Mouse (Mus musculus) c-Kit-negative CD71-positive TER-119-positive erythroid progenitor cells, embryonic 14.5 days (primary cell): ENCODE data around the gene Wsb2.
A peak's percentile ranks its signal among the peaks of the same experiment; 100 is the strongest.
"Not testable (repeated sequence)": the region's sequence is repeated elsewhere in the genome, so short reads cannot be mapped to it uniquely, and the experiment has no call there.

Experiments
- DNase-seq: peaks from one replicate; pipeline ENCODE4 v3.0.0-alpha.2; 2013; ENCODE audit warnings: low read depth, low spot score

The Wsb2 gene

DNA sequence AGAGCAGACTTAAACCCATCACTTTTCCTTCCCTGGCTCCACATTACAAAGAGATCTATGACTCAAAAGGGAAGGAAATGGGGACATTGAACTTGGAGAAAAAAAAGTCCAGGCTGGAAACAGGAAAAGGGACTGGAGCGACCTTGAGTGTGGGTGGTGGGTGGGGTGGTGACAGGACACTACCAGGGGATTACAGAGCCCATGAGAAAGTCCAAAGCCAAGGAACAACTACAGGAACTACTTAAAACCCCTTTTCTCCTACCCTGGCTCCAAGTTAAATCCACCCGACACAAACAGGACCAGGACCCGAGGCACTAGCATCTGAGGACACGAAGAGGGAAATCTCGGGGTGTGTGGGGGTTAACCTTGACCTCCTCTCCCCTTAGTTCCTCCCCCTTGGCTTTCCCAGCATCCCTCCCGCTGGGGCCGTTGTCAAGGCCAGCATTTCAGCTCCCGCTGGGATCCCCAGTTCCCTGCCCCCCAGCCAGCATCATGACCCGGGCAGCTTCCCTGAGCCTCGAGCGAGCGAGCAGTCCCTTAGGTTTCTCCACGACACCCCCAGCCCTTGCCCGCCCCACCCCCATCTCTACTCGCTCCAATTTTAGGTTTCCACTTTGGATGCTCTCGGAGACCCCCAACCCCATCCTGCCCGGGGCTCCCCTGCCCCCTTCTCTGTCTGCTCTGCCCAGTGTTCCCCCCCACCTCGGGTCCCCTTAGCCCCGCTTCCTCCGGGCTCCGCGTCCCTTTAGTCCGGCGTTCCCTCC is 557 bp upstream of the Wsb2 start:
- DNase-seq, result no peak

DNA sequence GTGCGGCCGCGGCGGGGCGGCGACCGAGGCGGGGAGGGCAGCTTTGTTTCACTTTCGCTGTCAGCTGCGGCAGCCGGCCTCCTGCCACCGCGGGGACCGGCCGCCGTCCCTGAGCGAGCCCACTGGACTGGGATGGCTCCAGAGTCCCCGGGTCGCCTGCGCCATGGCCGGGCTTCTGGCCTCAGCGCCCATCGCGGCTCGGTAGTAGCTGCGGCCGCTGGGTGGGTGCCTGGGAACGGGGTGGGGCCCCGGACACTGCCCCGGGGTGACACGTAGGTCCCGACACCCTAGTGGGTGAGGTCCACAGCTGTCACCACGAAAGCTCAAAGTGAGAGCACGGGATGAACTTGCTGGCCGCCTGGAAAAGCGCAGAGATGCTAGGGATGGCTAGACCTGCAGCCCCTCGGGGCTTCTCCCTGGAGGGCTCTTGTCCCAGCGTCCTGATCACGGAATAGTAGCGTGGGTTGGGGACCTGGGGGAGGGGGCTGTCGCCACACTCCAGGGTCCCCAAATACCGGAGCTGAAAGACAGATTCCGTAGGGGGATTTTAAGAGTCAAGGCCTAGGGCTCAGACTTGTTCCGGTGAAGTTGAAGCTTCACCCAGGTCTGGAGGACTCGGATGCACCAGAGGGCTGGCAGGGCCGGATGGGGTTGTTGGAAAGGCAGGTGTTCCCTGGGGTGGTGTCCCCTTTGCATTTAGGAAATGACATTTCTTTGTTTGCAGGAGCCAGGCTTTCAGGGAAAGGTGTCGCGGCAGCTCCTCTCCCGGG is 559 bp downstream of the Wsb2 start:
- peak; percentile 4 for DNase-seq

DNA sequence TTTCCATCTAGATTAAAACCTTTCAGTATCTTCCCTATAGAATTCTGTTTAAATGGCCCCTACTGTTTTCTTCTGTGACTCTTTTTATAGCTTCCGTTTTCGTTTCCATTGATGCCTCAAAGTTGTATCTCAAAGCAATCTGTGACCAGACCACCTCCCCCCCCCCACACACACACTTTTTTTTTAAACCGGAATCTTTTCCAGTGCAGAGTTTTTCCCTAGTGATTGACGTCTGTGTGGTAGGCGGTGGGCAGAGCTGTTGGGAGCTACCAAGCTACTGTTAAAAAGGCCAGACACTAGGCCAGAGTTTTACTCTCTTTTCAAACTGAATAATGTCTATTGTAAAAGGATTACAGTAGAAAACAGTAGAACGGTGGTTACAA is 1.1 kb downstream of the Wsb2 start:
- DNase-seq, result no peak

DNA sequence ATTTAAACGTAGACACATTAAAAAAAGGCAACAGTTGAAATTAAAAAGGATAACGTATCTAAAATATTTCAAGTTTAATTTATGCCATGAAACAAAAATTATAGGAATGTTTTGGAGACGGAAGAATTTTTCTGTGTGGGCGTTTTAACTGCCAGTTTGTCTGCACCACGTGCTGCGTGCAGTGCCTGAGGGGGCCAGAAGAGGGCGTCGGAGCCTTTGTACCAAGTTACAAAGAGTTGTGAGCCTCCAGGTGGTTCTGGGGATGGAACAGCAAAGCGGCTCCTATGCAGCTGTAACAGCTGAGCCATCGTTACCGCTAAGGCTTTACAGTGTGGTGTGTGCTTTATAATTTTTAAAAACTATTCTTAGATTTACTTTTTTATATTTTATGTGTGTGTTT is 1.6 kb downstream of the Wsb2 start:
- peak; percentile 17 for DNase-seq

DNA sequence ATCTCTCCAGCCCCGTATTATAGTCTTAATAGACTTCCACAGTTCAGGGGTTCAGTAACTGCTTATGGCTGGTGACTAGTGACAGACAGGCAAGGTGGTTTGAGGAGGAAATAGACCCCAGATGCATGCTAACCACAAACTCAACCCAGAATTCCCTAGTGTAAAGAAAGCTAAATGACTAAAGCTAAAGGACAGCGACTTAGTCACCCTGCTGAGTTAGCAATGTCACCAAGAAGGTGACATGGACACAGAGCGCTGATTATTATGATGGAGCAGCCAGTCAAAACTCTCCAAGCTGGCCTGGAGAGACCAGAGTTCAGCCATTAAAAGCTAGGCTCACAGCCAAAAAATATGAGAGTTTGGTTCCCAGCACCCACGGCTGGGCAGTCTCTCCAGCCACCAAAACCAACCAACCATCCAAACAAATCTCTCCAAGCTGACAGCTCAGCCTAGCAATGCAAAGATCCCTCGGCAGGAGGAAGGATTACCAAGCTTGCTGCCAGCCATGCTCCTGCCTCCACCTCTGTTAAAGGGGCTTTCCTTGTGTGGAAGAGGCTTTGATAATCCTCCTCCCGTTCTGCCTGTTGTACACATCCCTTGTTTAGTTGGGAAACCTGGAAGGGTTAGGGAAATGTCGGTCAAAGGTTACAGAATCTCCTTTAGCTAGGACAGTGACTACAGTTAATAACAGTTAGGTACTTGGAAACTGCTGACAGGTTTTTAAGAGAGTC is 2.6 kb downstream of the Wsb2 start:
- DNase-seq, result no peak

DNA sequence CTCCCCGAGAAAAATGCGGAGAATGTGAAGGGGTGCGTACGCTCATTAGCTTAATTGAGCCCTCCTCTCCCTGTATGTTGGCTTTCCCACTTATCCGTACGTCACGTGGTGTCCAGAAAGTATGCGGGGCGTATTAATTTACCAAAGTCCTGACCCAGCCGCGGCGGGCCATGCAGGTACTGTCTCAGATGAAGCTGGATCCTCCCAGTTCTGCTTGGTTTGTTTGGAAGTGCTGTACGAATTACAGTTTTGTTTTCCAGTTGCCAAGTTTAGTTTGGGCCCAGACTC is 3.1 kb downstream of the Wsb2 start:
- DNase-seq, result no peak

DNA sequence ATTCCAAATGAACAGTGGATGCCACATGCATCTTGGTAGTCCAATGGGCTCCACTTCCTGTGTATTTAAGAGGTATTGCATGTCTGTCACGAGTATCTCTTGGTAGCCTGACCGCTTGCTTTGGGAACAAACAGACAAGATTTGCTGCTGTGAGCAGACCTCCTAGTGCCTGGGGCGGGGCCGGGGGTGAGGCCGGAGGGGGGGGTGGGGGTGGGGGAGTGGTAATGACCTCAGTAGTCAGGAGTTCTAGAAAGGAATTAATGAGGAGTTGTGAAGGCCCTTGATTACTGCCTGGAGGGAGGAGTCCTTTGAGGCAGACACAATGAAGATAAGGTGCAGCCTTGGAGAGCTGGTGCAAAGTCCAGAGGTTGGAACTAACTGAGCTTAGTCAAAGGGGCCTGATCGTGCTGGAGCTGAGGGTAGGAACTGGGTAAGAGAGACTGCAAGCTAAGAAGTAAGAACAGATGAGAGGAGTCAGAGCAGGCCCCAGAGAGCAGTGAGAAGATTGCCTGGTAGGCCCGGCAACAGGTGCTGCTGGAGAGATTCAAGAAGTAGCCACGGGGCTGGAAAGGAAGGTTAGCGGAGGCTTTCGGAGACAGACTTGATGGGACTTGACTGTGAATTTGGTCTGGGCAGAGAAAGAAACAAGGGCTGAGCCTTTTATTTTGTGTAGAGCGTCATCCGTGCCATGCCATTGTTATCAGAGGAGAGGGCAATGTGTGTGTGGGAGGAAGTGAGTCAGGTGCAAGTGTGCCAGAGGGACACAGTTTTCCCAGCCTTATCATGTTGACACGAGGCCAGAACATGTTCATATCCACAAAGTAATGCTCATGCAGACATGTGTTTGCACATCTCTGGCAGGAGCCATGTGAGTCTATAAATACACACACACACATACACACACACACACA is 3.8 kb downstream of the Wsb2 start:
- DNase-seq, result no peak

DNA sequence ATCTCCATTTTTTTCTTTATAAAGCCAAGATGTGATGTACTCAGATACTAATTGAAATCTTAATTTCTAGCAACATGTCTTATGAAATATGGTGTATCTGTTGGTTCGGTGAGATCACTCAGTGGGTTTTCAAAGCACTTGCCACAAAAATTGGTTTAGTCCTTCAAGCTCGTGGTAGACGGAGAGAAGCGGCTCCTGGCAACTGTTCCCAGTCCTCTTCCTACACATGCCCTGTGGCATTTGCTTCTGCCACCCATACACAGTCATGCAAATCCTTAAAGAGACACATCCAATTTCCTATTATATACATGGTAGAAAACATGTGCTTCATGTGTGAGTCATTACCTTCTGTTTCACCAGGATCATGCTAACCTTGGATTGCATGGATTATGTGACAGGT is 4.5 kb downstream of the Wsb2 start:
- DNase-seq, result no peak

DNA sequence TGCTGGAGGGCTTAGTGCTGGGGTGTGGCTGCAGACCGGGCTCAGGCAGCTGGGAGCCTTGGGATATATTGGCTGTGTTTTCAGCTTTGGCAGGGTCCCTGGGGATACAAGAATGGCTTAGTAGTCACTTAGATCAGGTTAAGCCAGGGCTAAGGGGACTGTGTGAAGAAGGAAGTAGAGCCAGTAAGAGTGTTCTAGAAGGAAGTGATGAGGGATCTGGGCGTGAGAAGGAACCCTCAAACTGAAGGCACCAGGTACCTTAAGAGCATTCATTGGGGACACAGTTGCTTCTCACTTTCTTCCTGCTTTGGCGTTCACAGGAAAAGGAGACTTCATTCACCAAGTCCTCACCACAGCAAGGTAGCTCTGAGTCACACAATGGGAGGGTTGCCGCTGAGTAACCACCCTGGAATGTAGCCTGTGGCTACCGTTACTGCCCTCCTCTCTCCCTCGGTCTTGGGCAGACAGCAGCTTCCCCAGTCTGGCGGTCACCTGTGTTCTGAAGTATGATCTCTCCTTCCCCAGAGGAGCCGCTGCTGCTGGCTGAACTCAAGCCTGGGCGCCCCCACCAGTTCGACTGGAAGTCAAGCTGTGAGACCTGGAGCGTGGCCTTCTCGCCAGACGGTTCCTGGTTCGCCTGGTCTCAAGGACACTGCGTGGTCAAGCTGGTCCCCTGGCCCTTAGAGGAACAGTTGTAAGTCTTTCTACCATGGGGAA is 6.1 kb downstream of the Wsb2 start:
- DNase-seq, result no peak

DNA sequence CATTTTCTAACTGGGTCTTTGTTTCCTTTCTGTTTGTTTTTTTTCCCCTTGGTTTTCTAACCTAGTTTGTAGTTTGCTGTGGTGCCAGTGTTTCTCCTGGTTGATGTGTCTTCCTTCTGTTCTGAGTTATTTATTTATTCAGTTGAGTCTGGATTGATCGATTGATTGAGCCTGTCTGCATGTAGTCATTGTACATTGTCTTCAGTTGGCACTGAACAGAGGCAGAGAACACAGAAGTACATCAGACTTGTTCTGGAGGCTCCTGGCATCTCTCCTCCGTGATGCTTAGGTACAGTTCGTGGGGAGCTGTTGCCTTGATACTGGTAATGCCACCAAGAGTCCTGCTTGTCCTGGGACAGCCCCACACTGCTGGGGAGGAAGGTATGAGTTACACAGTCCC is 7.7 kb downstream of the Wsb2 start:
- no peak for DNase-seq

DNA sequence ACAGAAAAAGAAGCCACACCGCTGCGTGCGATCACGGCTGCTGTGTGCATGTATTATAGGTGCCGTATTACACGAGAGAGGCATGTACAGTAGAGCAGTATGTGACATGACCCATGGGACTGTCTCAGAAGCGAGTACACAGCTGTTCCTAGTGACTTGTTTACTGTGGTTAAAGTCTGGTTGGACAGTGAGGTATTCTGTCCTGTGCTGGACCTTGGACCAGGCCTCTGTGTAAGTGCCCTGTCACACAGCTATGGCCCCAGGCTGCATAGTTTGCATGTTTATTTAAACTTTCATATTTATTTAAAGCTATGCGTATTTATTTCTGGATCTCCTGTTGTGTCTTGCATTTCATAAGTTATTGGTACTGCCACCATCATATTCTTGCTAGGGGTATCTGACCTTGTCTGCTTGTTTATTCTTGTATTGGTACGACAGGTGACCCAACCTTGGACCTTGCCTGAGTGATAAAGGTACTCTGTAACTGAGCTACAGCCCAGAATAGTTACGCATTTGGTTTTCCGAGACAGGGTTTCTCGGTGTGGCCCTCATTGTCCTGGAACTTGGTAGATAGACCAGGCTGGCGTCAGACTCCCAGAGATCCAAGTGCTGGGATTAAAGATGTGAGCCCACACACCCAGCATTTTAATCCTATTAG is 8.9 kb downstream of the Wsb2 start:
- DNase-seq, result no peak

DNA sequence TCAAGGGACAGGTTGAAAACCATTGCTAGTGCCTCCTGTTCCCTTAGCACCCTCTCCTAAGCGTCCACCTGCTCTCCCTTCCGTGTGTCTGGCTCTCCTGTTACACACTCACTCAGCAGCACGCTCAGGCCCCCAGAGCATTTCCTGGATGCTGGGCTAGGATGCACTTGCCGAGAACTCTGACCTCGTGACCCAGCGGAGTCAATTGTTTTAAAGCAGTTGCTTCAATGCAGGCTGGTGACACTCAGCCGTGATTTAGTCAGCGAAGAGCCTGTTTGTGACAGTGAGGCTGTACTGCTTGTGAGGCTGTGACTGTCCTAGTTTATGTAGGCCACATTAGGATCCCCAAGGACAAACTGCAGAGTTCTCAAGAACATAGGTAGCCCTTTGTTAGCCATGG is 10.1 kb downstream of the Wsb2 start:
- DNase-seq, result no peak

DNA sequence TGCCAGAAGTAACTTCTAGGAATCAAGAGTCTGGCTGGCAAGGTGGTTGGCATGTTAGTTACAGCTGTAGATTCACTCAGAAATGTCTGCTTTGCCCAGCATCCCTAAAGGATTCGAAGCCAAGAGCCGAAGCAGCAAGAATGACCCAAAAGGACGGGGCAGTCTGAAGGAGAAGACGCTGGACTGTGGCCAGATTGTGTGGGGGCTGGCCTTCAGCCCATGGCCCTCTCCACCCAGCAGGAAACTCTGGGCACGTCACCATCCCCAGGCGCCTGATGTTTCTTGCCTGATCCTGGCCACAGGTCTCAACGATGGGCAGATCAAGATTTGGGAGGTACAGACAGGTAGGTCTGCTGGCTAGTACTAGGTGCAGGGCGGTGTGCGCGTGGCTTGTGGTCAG is 13.5 kb downstream of the Wsb2 start:
- no peak for DNase-seq

DNA sequence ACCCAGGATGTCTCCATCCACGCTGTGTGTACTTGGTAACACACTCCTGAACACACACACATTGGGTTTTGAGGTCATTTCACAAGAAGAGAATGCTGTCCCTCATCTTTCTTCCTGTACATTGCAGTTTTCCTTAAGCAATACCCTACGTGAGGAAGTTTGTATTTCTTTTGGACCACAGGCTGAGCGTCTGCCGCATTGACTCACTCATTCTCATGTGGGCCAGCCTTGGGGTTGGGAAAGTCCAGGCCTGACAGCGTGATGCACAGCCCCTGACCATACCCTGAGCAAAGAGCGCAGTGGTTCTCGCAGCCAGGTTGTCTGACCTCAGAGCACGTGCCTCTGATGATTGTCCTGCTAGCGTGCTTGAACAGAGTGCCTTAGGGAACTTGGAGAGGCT is 16.3 kb downstream of the Wsb2 start:
- no peak for DNase-seq

DNA sequence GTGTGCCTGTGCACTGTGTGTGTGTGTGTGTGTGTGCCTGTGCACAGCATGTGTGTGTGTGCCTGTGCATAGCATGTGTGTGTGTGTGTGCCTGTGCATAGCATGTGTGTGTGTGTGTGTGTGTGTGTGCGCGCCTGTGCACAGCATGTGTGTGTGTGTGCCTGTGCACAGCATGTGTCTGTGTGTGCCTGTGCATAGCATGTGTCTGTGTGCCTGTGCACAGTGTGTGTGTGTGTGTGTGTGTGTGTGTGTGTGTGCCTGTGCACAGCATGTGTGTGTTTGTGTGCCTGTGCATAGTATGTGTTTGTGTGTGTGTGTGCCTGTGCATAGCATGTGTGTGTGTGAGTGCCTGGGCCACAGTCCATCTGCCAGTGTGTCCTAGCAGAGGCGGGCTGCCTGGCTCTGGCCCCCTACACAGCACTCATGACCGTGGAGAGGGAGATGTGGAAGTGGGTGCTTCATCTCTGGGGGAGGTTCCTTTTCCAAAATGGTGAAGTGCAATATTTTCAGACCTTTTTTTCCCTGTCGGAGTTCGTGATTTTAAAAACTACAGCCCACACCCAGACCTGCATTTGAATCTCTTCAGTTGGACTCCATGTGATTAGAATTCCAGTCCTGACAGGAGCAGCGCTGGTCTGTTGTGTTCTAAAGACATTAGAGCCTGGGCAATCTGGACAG is 17.4 kb downstream of the Wsb2 start:
- no peak for DNase-seq

DNA sequence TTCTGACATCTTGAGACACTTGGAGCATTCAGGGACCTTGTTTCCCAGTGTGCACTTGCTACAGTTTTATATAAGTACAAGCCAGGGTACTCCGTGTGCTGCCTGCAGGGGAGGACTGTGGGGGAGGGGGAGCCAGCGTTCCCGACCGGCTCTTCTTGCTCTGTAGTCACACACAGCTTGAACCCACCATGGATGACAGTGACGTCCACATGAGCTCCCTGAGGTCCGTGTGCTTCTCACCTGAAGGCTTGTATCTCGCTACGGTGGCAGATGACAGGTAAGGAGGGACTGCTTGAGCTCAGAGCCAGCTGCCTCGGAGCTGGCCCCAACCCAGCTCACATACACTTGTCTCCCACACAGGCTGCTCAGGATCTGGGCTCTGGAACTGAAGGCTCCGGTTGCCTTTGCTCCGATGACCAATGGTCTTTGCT is 19.2 kb downstream of the Wsb2 start:
- DNase-seq, result no peak

DNA sequence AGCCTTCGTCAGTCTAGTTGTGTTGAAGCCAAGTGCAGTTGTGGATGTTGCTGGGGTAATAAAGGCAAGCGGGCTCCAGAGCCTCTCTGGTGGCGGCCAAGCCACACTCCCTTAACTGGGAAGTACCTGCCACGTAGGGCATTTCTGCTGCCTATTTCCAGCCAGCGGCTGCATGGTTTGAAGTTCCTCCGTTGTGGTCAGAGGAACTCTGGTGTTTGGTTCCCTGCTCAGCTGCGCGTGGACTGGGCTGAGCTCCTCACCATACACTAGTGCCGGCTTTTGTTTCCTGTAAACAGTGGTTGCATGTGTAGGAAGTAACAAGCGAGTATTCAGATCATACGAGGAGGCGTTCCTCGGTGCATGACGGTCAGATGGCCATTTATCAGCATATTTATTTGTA is 20.6 kb downstream of the Wsb2 start:
- not testable (repeated sequence) for DNase-seq

DNA sequence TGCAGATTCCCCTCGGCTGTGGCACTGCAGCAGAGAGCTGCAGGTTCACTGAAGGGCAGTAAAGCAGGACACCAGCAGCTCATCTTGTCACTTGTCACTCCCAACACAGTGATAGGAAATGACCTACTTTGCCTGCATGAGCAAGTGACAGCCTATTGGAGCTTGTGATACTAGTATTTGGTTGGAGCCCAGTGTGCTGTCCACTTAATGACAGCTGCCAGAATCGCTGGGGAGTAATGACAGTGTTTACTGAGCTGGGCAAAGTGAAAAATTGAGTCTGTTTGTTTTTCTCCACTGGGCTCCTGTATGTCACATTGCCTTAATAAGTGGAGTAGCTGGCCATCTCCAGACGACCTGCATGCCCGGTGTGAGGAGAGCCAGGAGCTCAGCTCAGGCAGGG is 23.1 kb downstream of the Wsb2 start:
- DNase-seq, result no peak

DNA sequence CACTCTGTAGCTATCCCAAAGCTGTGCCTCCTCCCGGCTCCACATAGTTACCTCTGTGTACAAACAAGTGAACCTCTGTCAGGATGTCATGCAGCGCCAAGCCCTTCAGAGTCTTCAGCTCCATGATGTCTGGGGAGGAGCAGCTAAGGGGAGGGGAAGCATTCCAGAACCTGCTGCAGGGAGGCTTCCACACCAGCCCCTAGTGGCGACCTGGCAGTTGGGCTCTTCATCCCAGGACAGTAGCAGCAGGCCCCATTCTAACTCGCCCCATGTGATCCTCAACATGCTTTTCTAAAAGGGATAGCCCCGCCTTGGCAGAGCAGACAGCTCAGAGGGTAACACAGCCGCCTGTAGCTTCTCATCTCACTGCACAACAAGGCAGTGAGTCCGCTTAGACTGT is 24.7 kb downstream of the Wsb2 start:
- DNase-seq, result no peak

DNA sequence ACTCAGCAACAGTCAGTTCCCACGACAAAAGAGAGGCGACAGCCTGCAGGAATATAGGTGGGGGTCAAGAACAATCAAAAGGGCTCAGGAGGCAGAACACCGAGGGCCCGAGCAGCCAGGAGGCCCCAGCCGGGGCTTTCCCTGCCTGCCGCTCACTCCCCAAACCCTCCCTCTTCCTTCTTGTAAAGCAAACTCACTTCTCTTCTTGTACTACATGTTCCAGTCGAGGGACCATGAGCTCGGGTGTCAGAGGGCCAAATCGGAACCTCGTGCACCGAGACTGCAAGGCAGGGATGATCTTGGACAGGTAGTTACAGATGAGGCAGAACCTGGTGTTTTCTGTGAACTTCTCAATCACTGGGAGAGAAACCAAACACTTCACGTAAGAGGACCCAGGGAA is 26.1 kb downstream of the Wsb2 start:
- no peak for DNase-seq
